Mouse (Mus musculus): ENCODE measurements around the gene Fign.

- no peak for TF ChIP-seq CTCF (IDR thresholded peaks at IDR 0.05; ENCODE audit: control insufficient read depth, insufficient read depth, low read length)
- TF ChIP-seq POLR2A (IDR thresholded peaks at IDR 0.05; ENCODE audit: borderline replicate concordance, control insufficient read depth, low read depth, low read length) = no peak
Measured at GRCm38 (mm10) chr2:64111133-64111532, 13.3 kb upstream of the Fign start.
